Mouse (Mus musculus) cortical plate, adult 2 months (tissue): ENCODE measurements around the gene Htatsf1.

ENCODE experiments used
- CTCF ChIP-seq: fragments of 200-500 bp; IDR thresholded peaks from 2 replicates; pipeline ENCODE4 v1.5.1; 2011; ENCODE audit warnings: mild to moderate bottlenecking, control low read depth, low read length; ENCODE audit not compliant: insufficient read depth; ENCODE audit errors: extremely low read depth
- POLR2A ChIP-seq: fragments of 200-500 bp; IDR thresholded peaks from 2 replicates; pipeline ENCODE4 v1.6.1; 2011; ENCODE audit warnings: mild to moderate bottlenecking, low read length, control low read depth; ENCODE audit not compliant: insufficient read depth; ENCODE audit errors: extremely low read depth

GRCm38 (mm10) chrX:57053993-57054385 is 606 bp downstream of the Htatsf1 start:
- TF ChIP-seq CTCF (no peak), POLR2A (no peak)
